Mouse (Mus musculus): ENCODE results near the gene Tnfaip8l2. TPM values are rescaled to one million over a fixed set of nuclear protein-coding genes. Genes with fewer than 3 reads are reported as not detected.

Gene Tnfaip8l2
- total and polyA plus RNA-seq, 3 experiments: 0.16 TPM; not detected in 2

- Histone ChIP-seq H3K36me3 (replicated peaks) (no peaks in the 10 kb centered on the region), H3K9me3 (replicated peaks) (no peaks in the 10 kb centered on the region), H3K4me1 (ENCODE audit: insufficient read depth, low read depth, low read length) (peaks cover 45% of the 10 kb centered on the region), H3K27me3 (ENCODE audit: insufficient read depth, low read length) (peaks cover 56% of the 10 kb centered on the region), H3K4me3 (ENCODE audit: low read depth, low read length) (no peak overlapping the region; the same call in 1 of the 2 replicates)
- TF ChIP-seq GATA2 (IDR thresholded peaks at IDR 0.05; ENCODE audit: borderline replicate concordance, low read depth, low read length) (no peak), TAL1 (conservative IDR thresholded peaks at IDR 0.05; ENCODE audit: low read depth, low read length) (no peak), CTCF (IDR thresholded peaks at IDR 0.05; ENCODE audit: low read depth, low read length) (no peak), GATA1 (IDR thresholded peaks at IDR 0.05; ENCODE audit: borderline replicate concordance, low read length) (no peak), POLR2AphosphoS5 (IDR thresholded peaks at IDR 0.05; ENCODE audit: insufficient replicate concordance, low read depth, low read length) (no peak)
- no peak for DNase-seq (ENCODE audit: low spot score)
- ATAC-seq (ENCODE audit: extremely low read depth, insufficient number of reproducible peaks, low FRiP score, poor library complexity, severe bottlenecking): no peak
Measured at GRCm38 (mm10) chr3:95161618-95162344, 19.6 kb upstream of the Tnfaip8l2 start.

DNA sequence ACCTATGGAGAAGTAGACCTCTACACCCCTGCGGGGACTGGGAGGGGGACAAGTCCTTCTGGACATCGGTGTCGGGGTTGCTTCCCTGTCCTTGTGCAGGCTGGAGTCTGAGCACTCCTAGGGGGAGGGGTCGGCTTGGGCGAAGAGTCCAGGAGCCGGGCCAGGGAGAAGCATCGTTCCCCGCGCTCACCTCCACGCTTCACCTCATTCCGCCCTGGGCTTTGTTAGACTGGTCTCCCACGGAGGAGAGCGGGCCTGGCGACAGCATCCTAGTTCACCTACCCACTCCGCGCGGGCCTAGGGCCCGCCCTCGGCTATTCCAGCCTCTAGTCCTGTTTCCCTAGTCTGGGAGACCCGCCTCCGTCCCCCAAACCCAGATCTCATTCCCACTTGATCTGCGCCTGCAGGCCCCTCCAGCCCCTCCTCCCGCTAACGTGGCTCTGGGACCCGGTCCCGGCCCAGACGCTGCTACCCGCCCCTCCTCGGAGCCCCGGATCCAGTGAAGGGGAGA is 18.9 kb upstream of the Tnfaip8l2 start:
- Histone ChIP-seq H3K27me3 (ENCODE audit: insufficient read depth, low read length) (peaks cover 55% of the 10 kb centered on the region), H3K4me1 (ENCODE audit: insufficient read depth, low read depth, low read length) (peaks cover 45% of the 10 kb centered on the region), H3K4me3 (ENCODE audit: low read depth, low read length) (peak overlapping the region; percentile 74; the same call in 1 of the 2 replicates), H3K9me3 (replicated peaks) (no peaks in the 10 kb centered on the region), H3K36me3 (replicated peaks) (no peaks in the 10 kb centered on the region)
- DNase-seq (ENCODE audit: low spot score): no peak
- no peak for TF ChIP-seq GATA1 (IDR thresholded peaks at IDR 0.05; ENCODE audit: borderline replicate concordance, low read length)
- no peak for TF ChIP-seq CTCF (IDR thresholded peaks at IDR 0.05; ENCODE audit: low read depth, low read length)
- no peak for TF ChIP-seq GATA2 (IDR thresholded peaks at IDR 0.05; ENCODE audit: borderline replicate concordance, low read depth, low read length)
- TF ChIP-seq POLR2AphosphoS5 (IDR thresholded peaks at IDR 0.05; ENCODE audit: insufficient replicate concordance, low read depth, low read length): no peak
- ATAC-seq (ENCODE audit: extremely low read depth, insufficient number of reproducible peaks, low FRiP score, poor library complexity, severe bottlenecking): no peak

- peak within 1 kb of the TSS; percentile 74 for H3K4me3 ChIP-seq (ENCODE audit: low read depth, low read length)
- H3K9me3 ChIP-seq (replicated peaks): no peaks in the 10 kb centered on the region
- no peaks in the 10 kb centered on the region for H3K36me3 ChIP-seq (replicated peaks)
- ATAC-seq (ENCODE audit: extremely low read depth, insufficient number of reproducible peaks, low FRiP score, poor library complexity, severe bottlenecking) (peak; percentile 99), DNase-seq (ENCODE audit: low spot score) (peak; percentile 100)
- TF ChIP-seq GATA1 (IDR thresholded peaks at IDR 0.05; ENCODE audit: borderline replicate concordance, low read length) (no peak), CTCF (IDR thresholded peaks at IDR 0.05; ENCODE audit: low read depth, low read length) (no peak), GATA2 (IDR thresholded peaks at IDR 0.05; ENCODE audit: borderline replicate concordance, low read depth, low read length) (no peak), POLR2AphosphoS5 (IDR thresholded peaks at IDR 0.05; ENCODE audit: insufficient replicate concordance, low read depth, low read length) (no peak), TAL1 (conservative IDR thresholded peaks at IDR 0.05; ENCODE audit: low read depth, low read length) (no peak)
- H3K27me3 ChIP-seq (ENCODE audit: insufficient read depth, low read length): peaks cover 51% of the 10 kb centered on the region
- peaks cover 45% of the 10 kb centered on the region for H3K4me1 ChIP-seq (ENCODE audit: insufficient read depth, low read depth, low read length)
Measured at GRCm38 (mm10) chr3:95159987-95160963, 18.1 kb upstream of the Tnfaip8l2 start, which contains the start of gene Sema6c. Gene Sema6c, plus strand, starts transcription at chr3:95160457.

DNA sequence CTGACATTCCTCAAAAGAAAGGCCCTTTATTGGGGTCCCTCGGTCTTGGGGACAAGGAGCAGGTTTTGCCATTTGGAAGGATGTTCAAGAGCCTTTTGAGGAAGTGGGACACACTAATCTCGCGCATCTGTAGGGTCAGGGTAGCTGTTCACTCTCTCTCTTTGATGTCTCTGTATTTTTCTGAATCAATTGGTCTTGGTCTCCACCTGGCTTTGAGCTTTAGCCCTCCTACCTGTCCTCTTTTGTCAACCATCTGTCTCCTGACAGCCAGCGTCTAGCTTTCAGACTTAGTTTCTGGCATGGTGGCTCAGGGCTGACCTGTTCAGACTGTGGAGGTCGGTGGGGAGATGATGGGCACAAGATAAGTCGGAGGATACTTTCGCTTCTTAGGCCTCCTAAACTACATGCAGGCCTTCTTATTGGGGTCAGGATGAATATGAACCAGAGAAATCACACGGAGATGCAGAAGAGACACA is 17.4 kb upstream of the Tnfaip8l2 start:
- no peak for ATAC-seq (ENCODE audit: extremely low read depth, insufficient number of reproducible peaks, low FRiP score, poor library complexity, severe bottlenecking)
- Histone ChIP-seq H3K4me1 (ENCODE audit: insufficient read depth, low read depth, low read length) (peaks cover 38% of the 10 kb centered on the region), H3K36me3 (replicated peaks) (no peaks in the 10 kb centered on the region), H3K4me3 (ENCODE audit: low read depth, low read length) (peak overlapping the region; percentile 74), H3K27me3 (ENCODE audit: insufficient read depth, low read length) (peaks cover 54% of the 10 kb centered on the region), H3K9me3 (replicated peaks) (no peaks in the 10 kb centered on the region)
- DNase-seq (ENCODE audit: low spot score): no peak
- TF ChIP-seq TAL1 (conservative IDR thresholded peaks at IDR 0.05; ENCODE audit: low read depth, low read length) (no peak), POLR2AphosphoS5 (IDR thresholded peaks at IDR 0.05; ENCODE audit: insufficient replicate concordance, low read depth, low read length) (no peak), CTCF (IDR thresholded peaks at IDR 0.05; ENCODE audit: low read depth, low read length) (no peak), GATA1 (IDR thresholded peaks at IDR 0.05; ENCODE audit: borderline replicate concordance, low read length) (no peak), GATA2 (IDR thresholded peaks at IDR 0.05; ENCODE audit: borderline replicate concordance, low read depth, low read length) (no peak)

GRCm38 (mm10) chr3:95153874-95154273 is 11.7 kb upstream of the Tnfaip8l2 start:
- DNase-seq (ENCODE audit: low spot score) (no peak), ATAC-seq (ENCODE audit: extremely low read depth, insufficient number of reproducible peaks, low FRiP score, poor library complexity, severe bottlenecking) (no peak)
- no peak overlapping the region for H3K4me3 ChIP-seq (ENCODE audit: low read depth, low read length)
- no peaks in the 10 kb centered on the region for H3K36me3 ChIP-seq (replicated peaks)
- no peaks in the 10 kb centered on the region for H3K9me3 ChIP-seq (replicated peaks)
- TF ChIP-seq CTCF (IDR thresholded peaks at IDR 0.05; ENCODE audit: low read depth, low read length) (peak; percentile 87), TAL1 (conservative IDR thresholded peaks at IDR 0.05; ENCODE audit: low read depth, low read length) (no peak)
- H3K27me3 ChIP-seq (ENCODE audit: insufficient read depth, low read length): peaks cover 33% of the 10 kb centered on the region
- H3K4me1 ChIP-seq (ENCODE audit: insufficient read depth, low read depth, low read length): peaks cover 9% of the 10 kb centered on the region; the same call in 1 of the 2 replicates

DNA sequence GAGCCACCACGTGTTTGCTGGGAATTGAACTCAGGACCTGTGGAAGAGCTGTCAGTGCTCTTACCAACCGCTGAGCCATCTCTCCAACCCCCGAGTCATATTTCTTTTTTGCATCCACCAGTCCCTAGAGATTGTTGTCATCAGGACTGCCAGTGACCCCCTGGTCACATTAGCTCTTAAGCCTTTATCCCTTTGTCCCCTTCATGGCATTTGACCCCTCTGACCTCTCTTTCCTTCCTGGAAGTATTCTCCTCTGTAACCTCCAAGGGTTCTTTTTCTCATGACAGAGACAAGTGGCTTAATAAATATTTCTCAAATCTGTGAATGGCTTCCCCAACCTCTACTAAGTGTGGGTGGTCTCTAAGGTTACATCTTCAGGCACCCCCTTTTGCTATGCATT is 5.8 kb upstream of the Tnfaip8l2 start:
- Histone ChIP-seq H3K4me3 (ENCODE audit: low read depth, low read length) (no peak overlapping the region), H3K36me3 (replicated peaks) (no peaks in the 10 kb centered on the region), H3K27me3 (ENCODE audit: insufficient read depth, low read length) (peaks cover 33% of the 10 kb centered on the region), H3K9me3 (replicated peaks) (no peaks in the 10 kb centered on the region), H3K4me1 (ENCODE audit: insufficient read depth, low read depth, low read length) (peaks cover 9% of the 10 kb centered on the region; the same call in 1 of the 2 replicates)
- ATAC-seq (ENCODE audit: extremely low read depth, insufficient number of reproducible peaks, low FRiP score, poor library complexity, severe bottlenecking) (no peak), DNase-seq (ENCODE audit: low spot score) (no peak)
- TF ChIP-seq GATA2 (IDR thresholded peaks at IDR 0.05; ENCODE audit: borderline replicate concordance, low read depth, low read length): no peak
